31 mouse cellular contexts compared by ENCODE assay signal in the genomic region with DNA sequence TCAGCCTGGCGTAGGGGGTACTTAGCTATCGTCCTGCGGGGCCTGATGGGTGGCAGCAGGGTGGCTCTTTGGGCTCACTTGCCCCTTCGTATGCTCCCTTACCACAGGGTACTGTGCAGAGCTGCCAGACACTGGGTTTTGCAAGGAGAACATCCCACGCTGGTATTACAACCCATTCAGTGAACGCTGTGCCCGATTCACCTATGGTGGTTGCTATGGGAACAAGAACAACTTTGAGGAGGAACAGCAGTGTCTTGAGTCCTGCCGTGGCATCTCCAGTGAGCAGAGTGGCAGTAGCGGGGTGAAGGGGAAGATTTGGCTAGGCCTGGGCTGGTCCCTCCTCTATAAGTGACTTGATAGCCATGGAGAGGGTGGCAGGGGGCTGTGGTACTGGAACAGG. TPM values are rescaled to one million over a fixed set of nuclear protein-coding genes. Genes with fewer than 3 reads are reported as not detected.
DNase-seq lines count a peak whose midpoint lies in the region; ATAC-seq and TF ChIP-seq lines count a peak whose summit lies in the region.
"Had no signal": no experiment of that assay in that cellular context is flagged by ENCODE, and none has a peak within 500 bp of the region (broad histone marks: within the 10 kb centered on the region; RNA-seq: fewer than 3 reads in every experiment).

No protein-coding gene starts in this region.

- no peaks in the 10 kb centered on the region for H3K9me3 ChIP-seq in forebrain, postnatal 0 days (ENCODE audit: low read length)
- no peaks in the 10 kb centered on the region for H3K9me3 ChIP-seq in forebrain, embryonic 16.5 days (ENCODE audit: control insufficient read depth, low read length)
- H3K9me3 ChIP-seq in midbrain, postnatal 0 days (ENCODE audit: low read length), result no peaks in the 10 kb centered on the region
- no peaks in the 10 kb centered on the region for H3K9me3 ChIP-seq in midbrain, embryonic 16.5 days (replicated peaks; ENCODE audit: control insufficient read depth, low read length, poor library complexity, severe bottlenecking)
- H3K9me3 ChIP-seq: embryonic facial prominence, embryonic 13.5 days; embryonic facial prominence, embryonic 15.5 days; forebrain, embryonic 10.5 days; forebrain, embryonic 12.5 days; G1E had no signal

- no peaks in the 10 kb centered on the region for H3K27me3 ChIP-seq in forebrain, postnatal 0 days (ENCODE audit: insufficient read depth, low read length)
- no peaks in the 10 kb centered on the region for H3K27me3 ChIP-seq in forebrain, embryonic 16.5 days (replicated peaks; ENCODE audit: control insufficient read depth, insufficient read depth, low read length)
- no peaks in the 10 kb centered on the region for H3K27me3 ChIP-seq in midbrain, postnatal 0 days (ENCODE audit: insufficient read depth, low read length)
- H3K27me3 ChIP-seq in midbrain, embryonic 16.5 days (ENCODE audit: control insufficient read depth, insufficient read depth, low read depth, low read length), result no peaks in the 10 kb centered on the region
- H3K27me3 ChIP-seq: embryonic facial prominence, embryonic 15.5 days; Patski had no signal

- no peak overlapping the region for H3K9ac ChIP-seq in forebrain, postnatal 0 days
- H3K9ac ChIP-seq in forebrain, embryonic 16.5 days (replicated peaks; ENCODE audit: low read depth, low read length), result no peak overlapping the region
- no peak overlapping the region for H3K9ac ChIP-seq in midbrain, postnatal 0 days (replicated peaks; ENCODE audit: low read length, poor library complexity, severe bottlenecking)
- H3K9ac ChIP-seq in midbrain, embryonic 16.5 days (ENCODE audit: low read depth, low read length), result no peak overlapping the region
- H3K9ac ChIP-seq: embryonic facial prominence, embryonic 13.5 days; embryonic facial prominence, embryonic 15.5 days; forebrain, embryonic 12.5 days had no signal

- H3K27ac ChIP-seq in forebrain, postnatal 0 days (ENCODE audit: low read depth, low read length), result no peak overlapping the region; the same call in 1 of the 2 replicates
- no peak overlapping the region for H3K27ac ChIP-seq in forebrain, embryonic 16.5 days (ENCODE audit: low read length)
- H3K27ac ChIP-seq in midbrain, postnatal 0 days (ENCODE audit: low read depth, low read length), result no peak overlapping the region
- no peak overlapping the region for H3K27ac ChIP-seq in midbrain, embryonic 16.5 days (ENCODE audit: low read length)
- H3K27ac ChIP-seq: embryonic facial prominence, embryonic 13.5 days; embryonic facial prominence, embryonic 15.5 days; forebrain, embryonic 10.5 days; forebrain, embryonic 12.5 days had no signal

- DNase-seq in forebrain, postnatal 0 days, result no peak
- DNase-seq in left cerebral cortex, postnatal 14 days (ENCODE audit: low spot score in 2 of 2), result peak; percentile 17 to 46
- DNase-seq in left cerebral cortex, postnatal 10 days (ENCODE audit: extremely low spot score in 1 of 2, low spot score in 2 of 2), result no peak
- peak; percentile 15 for DNase-seq in midbrain, postnatal 0 days (ENCODE audit: low spot score)
- peak; percentile 31 for DNase-seq in R1 (ENCODE audit: low read depth, low spot score)
- no peak for DNase-seq in embryo, embryonic 10.5 days (ENCODE audit: low spot score)
- DNase-seq: adrenal gland, adult 2 months; adrenal gland, postnatal 10 days; adrenal gland, postnatal 25 days; B cell, adult 2 months; cerebellum, adult 11-12 months; cerebellum, adult 2 months; cerebellum, adult 9-10 months; cerebellum, postnatal 10 days; cerebellum, postnatal 25 days; embryo, embryonic 11 days had no signal

- no peaks in the 10 kb centered on the region for H3K36me3 ChIP-seq in forebrain, postnatal 0 days (ENCODE audit: insufficient read depth)
- H3K36me3 ChIP-seq in forebrain, embryonic 16.5 days (ENCODE audit: control insufficient read depth, insufficient read depth), result no peaks in the 10 kb centered on the region
- H3K36me3 ChIP-seq in midbrain, postnatal 0 days (ENCODE audit: insufficient read depth, low read length), result no peaks in the 10 kb centered on the region
- no peaks in the 10 kb centered on the region for H3K36me3 ChIP-seq in midbrain, embryonic 16.5 days (ENCODE audit: control insufficient read depth, insufficient read depth, low read length)
- H3K36me3 ChIP-seq: embryonic facial prominence, embryonic 13.5 days; embryonic facial prominence, embryonic 15.5 days; forebrain, embryonic 10.5 days; forebrain, embryonic 12.5 days; G1E had no signal

- H3K4me3 ChIP-seq in forebrain, postnatal 0 days (ENCODE audit: low read depth, low read length), result no peak overlapping the region
- H3K4me3 ChIP-seq in forebrain, embryonic 16.5 days (replicated peaks; ENCODE audit: low read length), result no peak overlapping the region
- H3K4me3 ChIP-seq in midbrain, postnatal 0 days (ENCODE audit: low read depth, low read length), result no peak overlapping the region
- no peak overlapping the region for H3K4me3 ChIP-seq in midbrain, embryonic 16.5 days (ENCODE audit: low read depth, low read length)
- H3K4me3 ChIP-seq: embryonic facial prominence, embryonic 13.5 days; embryonic facial prominence, embryonic 15.5 days; erythroblast, embryonic 14.5 days; forebrain, embryonic 10.5 days; forebrain, embryonic 12.5 days had no signal

- peak; percentile 68 for ATAC-seq in forebrain, postnatal 0 days
- no peak for ATAC-seq in forebrain, embryonic 16.5 days
- peak; percentile 21; the same call in 1 of the 2 replicates for ATAC-seq in midbrain, postnatal 0 days (ENCODE audit: low FRiP score)
- ATAC-seq in midbrain, embryonic 16.5 days, result no peak
- ATAC-seq: CD4-positive, CD25-positive, alpha-beta regulatory T cell, adult 4 months; forebrain, embryonic 14.5 days; Patski had no signal

- no peaks in the 10 kb centered on the region for H3K4me1 ChIP-seq in forebrain, postnatal 0 days (ENCODE audit: insufficient read depth)
- 0 out of 2 replicates have a peak, but pooled peaks cover 2% of the 10 kb centered on the region for H3K4me1 ChIP-seq in forebrain, embryonic 16.5 days (replicated peaks; ENCODE audit: control insufficient read depth, insufficient read depth, low read length)
- H3K4me1 ChIP-seq in midbrain, postnatal 0 days (ENCODE audit: insufficient read depth, low read length), result no peaks in the 10 kb centered on the region
- no peaks in the 10 kb centered on the region; the same call in 1 of the 2 replicates for H3K4me1 ChIP-seq in midbrain, embryonic 16.5 days (ENCODE audit: control insufficient read depth, insufficient read depth, low read length)
- H3K4me1 ChIP-seq: embryonic facial prominence, embryonic 13.5 days; embryonic facial prominence, embryonic 15.5 days had no signal

- no peak overlapping the region for H3K4me2 ChIP-seq in forebrain, postnatal 0 days (ENCODE audit: low read depth)
- no peak overlapping the region for H3K4me2 ChIP-seq in forebrain, embryonic 16.5 days (ENCODE audit: low read length)
- no peak overlapping the region for H3K4me2 ChIP-seq in midbrain, postnatal 0 days (ENCODE audit: low read depth, low read length, poor library complexity, severe bottlenecking)
- H3K4me2 ChIP-seq in midbrain, embryonic 16.5 days (ENCODE audit: low read length), result no peak overlapping the region
- H3K4me2 ChIP-seq: embryonic facial prominence, embryonic 13.5 days; embryonic facial prominence, embryonic 15.5 days; forebrain, embryonic 12.5 days had no signal

- intact Hi-C loops in left cerebral cortex, postnatal 14 days (cut with DNase I), result no loop called here
- intact Hi-C loops in left cerebral cortex, postnatal 10 days (cut with DNase I), result no loop called here

- no peak for TF ChIP-seq CTCF in forebrain, postnatal 0 days (IDR thresholded peaks at IDR 0.05; ENCODE audit: low read depth)
- no peak for TF ChIP-seq CTCF in midbrain, postnatal 0 days (IDR thresholded peaks at IDR 0.05)

- 73% methylated on average over 9 of the region's 9 CpGs for WGBS in forebrain, postnatal 0 days
- 85% methylated on average over 9 of the region's 9 CpGs for WGBS in forebrain, embryonic 16.5 days
- 68% methylated on average over 9 of the region's 9 CpGs for WGBS in midbrain, postnatal 0 days
- WGBS in midbrain, embryonic 16.5 days, result 80% methylated on average over 9 of the region's 9 CpGs

RNA-seq across cellular contexts. Expression of gene Spint1, which starts 10.7 kb away (rescaled TPM):
- total RNA-seq in forebrain, postnatal 0 days (2014; rRNA removed), result 1.6 and 1.8 TPM in 2 replicates
- polyA plus RNA-seq in forebrain, postnatal 0 days (2015; fragmentation: Nextera tagmentation; extraction: Ambion mirVana), result 0.52 and 1.1 TPM in 2 replicates
- polyA plus RNA-seq in forebrain, embryonic 16.5 days (2015; fragmentation: Nextera tagmentation; extraction: Ambion mirVana), result 0.44 and 0.57 TPM in 2 replicates
- total RNA-seq in left cerebral cortex, postnatal 14 days (2021), result under 1 TPM; 0.59 to 0.61 TPM
- 1 to 10 TPM in 1 of 2 experiments, under 1 TPM in 1; 0.28 to 1.4 TPM for total RNA-seq in left cerebral cortex, postnatal 10 days (2021)
- total RNA-seq in midbrain, postnatal 0 days (2014; rRNA removed), result 1.3 and 1.9 TPM in 2 replicates
- 0.93 and 1.1 TPM in 2 replicates for polyA plus RNA-seq in midbrain, postnatal 0 days (2015; fragmentation: Nextera tagmentation; extraction: Ambion mirVana)
- 0.36 and 0.72 TPM in 2 replicates for polyA plus RNA-seq in midbrain, embryonic 16.5 days (2015; fragmentation: Nextera tagmentation; extraction: Ambion mirVana)
- total RNA-seq: CH12.LX had no signal
- polyA plus RNA-seq: CD4-positive, CD25-positive, alpha-beta regulatory T cell, adult 4 months; erythroblast, embryonic 14.5 days; G1E had no signal

RNA-seq across cellular contexts. Expression of gene Ppp1r14d, which starts 18.2 kb away (rescaled TPM):
- total RNA-seq in forebrain, postnatal 0 days (2014; rRNA removed), result not detected in 2 replicates
- polyA plus RNA-seq in forebrain, postnatal 0 days (2015; fragmentation: Nextera tagmentation; extraction: Ambion mirVana), result not detected in 2 replicates
- polyA plus RNA-seq in forebrain, embryonic 16.5 days (2015; fragmentation: Nextera tagmentation; extraction: Ambion mirVana), result not detected in 2 replicates
- total RNA-seq in left cerebral cortex, postnatal 14 days (2021), result not detected
- not detected for total RNA-seq in left cerebral cortex, postnatal 10 days (2021)
- not detected in 2 replicates for total RNA-seq in midbrain, postnatal 0 days (2014; rRNA removed)
- polyA plus RNA-seq in midbrain, postnatal 0 days (2015; fragmentation: Nextera tagmentation; extraction: Ambion mirVana), result not detected in 2 replicates
- not detected in 2 replicates for polyA plus RNA-seq in midbrain, embryonic 16.5 days (2015; fragmentation: Nextera tagmentation; extraction: Ambion mirVana)
- total RNA-seq: adrenal gland, adult 2 months; adrenal gland, postnatal 10 days; adrenal gland, postnatal 25 days; adrenal gland, postnatal 4 days; CH12.LX; G1E had no signal
- polyA plus RNA-seq: adrenal gland, adult 2 months; CD4-positive, CD25-positive, alpha-beta regulatory T cell, adult 4 months; cerebellum, adult 2 months; cortical plate, adult 2 months; embryonic facial prominence, embryonic 11.5 days; erythroblast, embryonic 14.5 days; forebrain, embryonic 12.5 days; forebrain, embryonic 14.5 days; G1E; Patski had no signal

RNA-seq across cellular contexts. Expression of gene Rhov, which starts 23.2 kb away (rescaled TPM):
- 20.5 and 27.8 TPM in 2 replicates for total RNA-seq in forebrain, postnatal 0 days (2014; rRNA removed)
- polyA plus RNA-seq in forebrain, postnatal 0 days (2015; fragmentation: Nextera tagmentation; extraction: Ambion mirVana), result 22.9 and 29.3 TPM in 2 replicates
- 24.8 and 31.8 TPM in 2 replicates for polyA plus RNA-seq in forebrain, embryonic 16.5 days (2015; fragmentation: Nextera tagmentation; extraction: Ambion mirVana)
- 1 to 10 TPM; 9.5 to 9.9 TPM for total RNA-seq in left cerebral cortex, postnatal 14 days (2021)
- 10 to 100 TPM; 14.3 to 16.3 TPM for total RNA-seq in left cerebral cortex, postnatal 10 days (2021)
- total RNA-seq in midbrain, postnatal 0 days (2014; rRNA removed), result 24.5 and 32.7 TPM in 2 replicates
- polyA plus RNA-seq in midbrain, postnatal 0 days (2015; fragmentation: Nextera tagmentation; extraction: Ambion mirVana), result 37.7 and 43.7 TPM in 2 replicates
- polyA plus RNA-seq in midbrain, embryonic 16.5 days (2015; fragmentation: Nextera tagmentation; extraction: Ambion mirVana), result 47.5 and 53.8 TPM in 2 replicates
- polyA plus RNA-seq: CD4-positive, CD25-positive, alpha-beta regulatory T cell, adult 4 months; erythroblast, embryonic 14.5 days; G1E had no signal

RNA-seq across cellular contexts. Expression of gene Dnajc17, which starts 39.3 kb away (rescaled TPM):
- total RNA-seq in forebrain, postnatal 0 days (2014; rRNA removed), result 30.6 and 41.9 TPM in 2 replicates
- 25.2 and 27.0 TPM in 2 replicates for polyA plus RNA-seq in forebrain, postnatal 0 days (2015; fragmentation: Nextera tagmentation; extraction: Ambion mirVana)
- polyA plus RNA-seq in forebrain, embryonic 16.5 days (2015; fragmentation: Nextera tagmentation; extraction: Ambion mirVana), result 21.3 and 24.6 TPM in 2 replicates
- total RNA-seq in left cerebral cortex, postnatal 14 days (2021), result 10 to 100 TPM; 17.4 to 18.2 TPM
- 10 to 100 TPM; 18.0 to 19.1 TPM for total RNA-seq in left cerebral cortex, postnatal 10 days (2021)
- total RNA-seq in midbrain, postnatal 0 days (2014; rRNA removed), result 22.1 and 24.5 TPM in 2 replicates
- 24.5 and 25.9 TPM in 2 replicates for polyA plus RNA-seq in midbrain, postnatal 0 days (2015; fragmentation: Nextera tagmentation; extraction: Ambion mirVana)
- 25.9 and 28.5 TPM in 2 replicates for polyA plus RNA-seq in midbrain, embryonic 16.5 days (2015; fragmentation: Nextera tagmentation; extraction: Ambion mirVana)

RNA-seq across cellular contexts. Expression of gene Zfyve19, which starts 39.5 kb away (rescaled TPM):
- 37.4 and 38.6 TPM in 2 replicates for total RNA-seq in forebrain, postnatal 0 days (2014; rRNA removed)
- 58.3 and 62.5 TPM in 2 replicates for polyA plus RNA-seq in forebrain, postnatal 0 days (2015; fragmentation: Nextera tagmentation; extraction: Ambion mirVana)
- 66.2 and 66.9 TPM in 2 replicates for polyA plus RNA-seq in forebrain, embryonic 16.5 days (2015; fragmentation: Nextera tagmentation; extraction: Ambion mirVana)
- total RNA-seq in left cerebral cortex, postnatal 14 days (2021), result 10 to 100 TPM; 28.8 to 36.8 TPM
- 10 to 100 TPM; 36.0 to 36.4 TPM for total RNA-seq in left cerebral cortex, postnatal 10 days (2021)
- total RNA-seq in midbrain, postnatal 0 days (2014; rRNA removed), result 30.5 and 44.0 TPM in 2 replicates
- polyA plus RNA-seq in midbrain, postnatal 0 days (2015; fragmentation: Nextera tagmentation; extraction: Ambion mirVana), result 52.0 and 57.3 TPM in 2 replicates
- polyA plus RNA-seq in midbrain, embryonic 16.5 days (2015; fragmentation: Nextera tagmentation; extraction: Ambion mirVana), result 62.4 and 62.6 TPM in 2 replicates

Comparison
In these comparisons a context has a peak if more than half of its experiments do, and no peak if none do; other contexts are left out.
1. ATAC-seq: peak in forebrain, postnatal 0 days (single experiment) and midbrain, postnatal 0 days (single experiment); none in forebrain, embryonic 16.5 days (single experiment) and midbrain, embryonic 16.5 days (single experiment).
2. DNase-seq: peak in left cerebral cortex, postnatal 14 days (2 of 2), midbrain, postnatal 0 days (single experiment) and R1 (single experiment); none in forebrain, postnatal 0 days (single experiment), left cerebral cortex, postnatal 10 days (0 of 2) and embryo, embryonic 10.5 days (single experiment).